Mouse (Mus musculus) gastrocnemius, postnatal 10 days (tissue): ENCODE data around the gene Rxfp4. TPM values are rescaled to one million over a fixed set of nuclear protein-coding genes. Genes with fewer than 3 reads are reported as not detected.

Experiments
- DNase-seq: peaks from one replicate; pipeline ENCODE4 v3.0.0; 2021; ENCODE audit warnings: mixed read lengths
- long read RNA-seq, 2 experiments: library from polyadenylated mRNA; stranded (forward); transcript quantifications; one replicate each; pipeline ENCODE4 v2.0.0; 2021
- total RNA-seq, 2 experiments: library from RNA; stranded (reverse); gene quantifications; 2 replicates each; pipeline ENCODE4 v1.2.3; 2021

Gene Rxfp4
- total RNA-seq: not detected
- long read RNA-seq, experiment 1: 0 reads
- long read RNA-seq, experiment 2: 0 reads

DNA sequence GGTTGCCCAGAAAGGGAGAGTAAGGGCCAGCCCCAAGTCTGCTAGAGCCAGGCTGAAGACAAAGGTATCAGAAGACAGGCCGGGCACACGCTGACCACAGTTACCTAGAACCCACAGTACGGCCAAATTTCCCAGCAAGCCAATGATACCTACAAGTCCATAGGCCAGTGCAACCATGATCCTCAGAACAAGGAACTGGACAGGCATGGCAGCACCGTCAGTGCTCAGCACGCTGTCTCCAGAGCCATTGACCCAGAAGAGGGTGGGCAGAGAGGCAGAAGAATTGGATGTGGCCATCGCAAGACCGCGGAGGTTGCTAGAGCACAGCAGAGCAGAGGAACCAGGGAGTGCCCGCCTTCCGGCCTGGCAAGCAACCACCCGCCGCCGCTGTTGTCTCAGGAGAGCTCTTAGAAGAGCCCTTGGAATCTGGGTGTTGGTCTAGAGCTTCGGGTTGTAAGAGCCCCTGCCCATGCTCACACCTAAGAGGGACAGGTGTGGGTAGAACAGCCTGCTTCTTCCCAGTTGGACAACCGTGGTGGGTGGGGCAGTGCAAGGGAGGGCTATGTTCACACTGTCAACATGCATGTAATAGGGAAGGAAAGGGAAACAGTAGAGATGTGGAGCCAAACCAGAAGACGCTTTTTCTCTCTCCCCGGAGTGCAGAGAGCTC is at the start of gene Rxfp4:
Rxfp4 (minus strand) TSS at position 297 of the 670 bp plus-strand sequence.
- DNase-seq: no peak

GRCm38 (mm10) chr3:88701222-88701621 is 48.3 kb upstream of the Rxfp4 start:
- DNase-seq: no peak

DNA sequence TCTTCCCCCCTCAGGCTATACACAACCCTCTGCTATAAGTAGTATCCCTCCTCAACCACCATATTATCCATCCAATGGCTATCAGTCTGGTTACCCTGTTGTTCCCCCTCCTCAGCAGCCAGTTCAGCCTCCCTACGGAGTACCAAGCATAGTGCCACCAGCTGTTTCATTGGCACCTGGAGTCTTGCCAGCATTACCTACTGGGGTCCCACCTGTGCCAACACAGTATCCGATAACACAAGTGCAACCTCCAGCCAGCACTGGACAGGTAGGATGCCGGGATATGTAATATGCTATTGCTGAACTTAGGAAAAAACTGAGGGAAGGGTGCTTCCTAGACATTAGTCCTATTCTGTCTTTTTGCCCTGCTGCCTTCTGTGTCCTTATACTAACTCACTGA is 47.3 kb upstream of the Rxfp4 start:
- DNase-seq: no peak

GRCm38 (mm10) chr3:88698834-88699233 is 45.9 kb upstream of the Rxfp4 start:
- no peak for DNase-seq

GRCm38 (mm10) chr3:88698051-88698450 is 45.1 kb upstream of the Rxfp4 start:
- no peak for DNase-seq

- no peak for DNase-seq
These were observed 42.6 kb upstream of the Rxfp4 start for GRCm38 (mm10) chr3:88695545-88695944.

- DNase-seq: no peak
These were observed 36.1 kb upstream of the Rxfp4 start for GRCm38 (mm10) chr3:88689079-88689478.

GRCm38 (mm10) chr3:88686734-88687611 is 34.0 kb upstream of the Rxfp4 start:
- DNase-seq: no peak

DNA sequence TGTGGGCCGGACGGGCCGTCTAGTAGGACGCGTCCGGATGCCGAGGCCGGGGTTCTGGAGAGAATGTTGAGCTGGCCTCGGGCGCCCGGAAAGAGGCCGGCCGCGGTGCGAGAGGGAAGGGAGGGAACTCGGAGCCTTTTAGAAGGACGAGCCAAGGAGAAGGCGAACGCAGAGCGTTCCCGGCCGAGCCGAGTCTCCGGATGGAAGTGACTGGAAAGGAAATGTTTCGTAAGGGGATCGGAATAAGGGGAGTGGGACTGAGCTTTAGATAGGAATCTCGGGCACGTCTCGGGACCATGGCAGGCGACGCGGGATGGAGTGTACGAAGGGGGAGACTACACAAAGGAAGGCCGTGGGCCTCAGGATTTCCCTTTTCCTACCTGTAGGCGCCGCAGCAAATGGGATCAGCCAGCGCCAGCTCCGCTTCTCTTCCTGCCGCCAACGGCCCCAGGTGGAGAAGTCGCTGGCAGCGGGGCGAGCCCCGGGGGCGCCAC is 33.1 kb upstream of the Rxfp4 start:
- peak; percentile 25 for DNase-seq

DNA sequence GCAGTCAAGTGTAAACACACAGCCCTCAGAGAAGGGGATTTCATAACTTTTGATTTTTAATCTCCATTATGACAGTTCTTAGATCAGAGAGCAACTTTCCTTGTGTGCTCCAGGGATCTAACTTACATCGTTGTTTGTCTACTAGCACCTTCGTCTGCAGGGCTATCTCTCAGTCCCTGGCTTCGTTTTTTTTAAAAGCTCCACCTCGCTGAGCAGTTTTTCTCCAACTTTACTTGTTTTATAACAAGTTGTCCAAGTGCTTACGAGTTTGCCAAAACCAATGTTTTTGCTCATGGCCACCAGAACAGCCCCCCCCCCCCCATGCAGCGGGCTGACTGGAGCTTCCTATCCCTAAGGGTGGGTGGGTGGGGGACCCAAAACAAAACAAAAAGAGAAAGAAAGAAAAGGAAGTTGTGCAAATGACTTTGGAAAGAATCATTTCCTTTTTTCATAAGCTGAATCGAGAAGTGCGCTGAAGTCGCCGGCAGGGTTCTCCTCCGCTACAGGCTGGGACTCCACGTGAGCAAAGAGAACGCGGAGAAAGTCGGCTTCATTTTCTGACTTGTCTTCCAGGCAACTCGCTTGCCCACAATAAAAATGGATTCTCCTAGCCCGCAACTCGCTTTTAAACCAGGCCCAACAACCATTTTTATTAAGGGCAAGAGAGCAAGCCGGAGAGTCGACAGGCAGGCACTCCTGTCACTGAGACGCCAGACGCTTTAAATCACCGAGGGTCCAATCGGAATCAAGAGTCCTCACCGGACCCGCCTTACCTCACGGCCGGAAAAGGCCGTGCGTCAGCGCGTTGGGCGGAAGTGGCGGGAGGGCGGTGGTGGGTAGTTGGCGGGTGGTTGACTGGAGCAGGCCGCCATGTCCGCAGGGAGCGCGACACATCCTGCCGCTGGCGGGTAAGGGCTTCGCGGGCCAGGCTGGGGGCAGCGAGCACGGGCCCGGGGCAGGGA is 32.3 kb upstream of the Rxfp4 start, which contains the start of gene Khdc4:
Khdc4 (plus strand) TSS at position 824 of the 962 bp plus-strand sequence.
- peak; percentile 92 for DNase-seq

DNA sequence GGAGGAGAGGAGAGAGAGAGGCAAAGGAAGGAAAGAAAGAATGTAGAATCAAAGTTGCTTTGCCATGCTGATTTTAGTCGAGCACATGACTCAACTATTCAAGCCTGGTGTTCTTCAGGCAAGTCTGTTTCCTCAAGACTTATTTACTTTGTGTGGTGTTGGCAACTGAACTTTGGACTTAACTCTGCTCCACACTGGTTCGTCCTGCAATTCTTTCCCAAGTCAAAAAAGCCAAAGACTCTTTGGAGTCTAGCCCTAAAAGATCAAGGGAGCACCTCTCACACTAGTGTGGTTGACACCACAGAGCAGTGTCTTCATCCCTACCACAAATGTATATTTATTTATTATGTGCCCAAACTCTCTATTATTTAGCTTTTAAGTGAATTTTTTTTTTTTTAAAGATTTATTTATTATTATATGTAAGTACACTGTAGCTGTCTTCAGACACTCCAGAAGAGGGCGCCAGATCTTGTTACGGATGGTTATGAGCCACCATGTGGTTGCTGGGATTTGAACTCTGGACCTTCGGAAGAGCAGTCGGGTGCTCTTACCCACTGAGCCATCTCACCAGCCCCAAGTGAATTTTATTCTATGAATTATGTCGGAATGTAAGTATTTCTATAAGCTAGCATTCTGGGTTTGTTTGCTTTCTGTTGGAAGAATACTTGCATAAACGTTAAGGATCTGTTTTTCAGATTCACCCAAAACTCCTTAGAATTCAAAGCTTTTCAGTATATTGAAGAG is 31.5 kb upstream of the Rxfp4 start:
- DNase-seq: no peak

DNA sequence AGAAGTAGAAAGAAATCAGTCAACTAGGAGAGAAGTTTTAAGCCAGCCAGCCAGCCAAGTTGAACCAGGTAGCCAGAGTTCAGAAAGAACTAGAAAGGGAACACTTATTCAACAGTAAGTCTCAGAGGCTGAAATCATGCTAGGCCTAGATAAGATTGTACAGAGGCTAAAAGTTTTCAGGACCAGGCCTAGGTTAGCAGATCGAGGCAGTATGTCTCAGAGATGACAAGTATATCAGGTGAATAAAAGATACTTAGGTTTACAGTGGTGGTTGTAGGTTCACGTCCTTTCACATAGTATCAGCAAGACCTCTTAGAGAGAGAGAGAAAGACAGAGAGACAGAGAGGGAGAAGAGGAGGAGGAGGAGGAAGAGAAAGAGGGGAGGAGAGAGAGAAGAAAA is 30.9 kb upstream of the Rxfp4 start:
- no peak for DNase-seq

GRCm38 (mm10) chr3:88677399-88677798 is 24.5 kb upstream of the Rxfp4 start:
- peak; percentile 75 for DNase-seq

GRCm38 (mm10) chr3:88664095-88664494 is 11.2 kb upstream of the Rxfp4 start:
- DNase-seq: no peak

DNA sequence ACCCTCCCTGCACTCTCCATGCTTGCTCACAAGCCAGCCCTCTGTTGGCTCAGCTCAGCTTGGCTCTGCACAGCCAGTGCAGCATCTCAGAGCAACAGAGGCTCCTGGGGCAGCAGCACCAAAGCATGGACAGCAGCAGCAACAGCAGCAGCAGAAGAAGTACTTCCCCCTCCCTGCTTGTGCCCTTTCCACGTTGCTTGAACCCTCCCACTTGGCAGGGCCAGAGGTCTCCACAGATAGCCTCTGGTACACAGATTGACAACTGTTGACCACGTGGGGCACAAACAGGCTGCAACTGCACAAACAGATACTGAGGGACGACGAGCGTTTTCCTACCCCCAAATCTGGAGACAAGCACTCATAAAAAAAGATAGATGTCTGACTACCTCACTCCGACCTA is 6.9 kb upstream of the Rxfp4 start:
- DNase-seq: no peak

GRCm38 (mm10) chr3:88658441-88659127 is 5.6 kb upstream of the Rxfp4 start:
- DNase-seq: no peak

DNA sequence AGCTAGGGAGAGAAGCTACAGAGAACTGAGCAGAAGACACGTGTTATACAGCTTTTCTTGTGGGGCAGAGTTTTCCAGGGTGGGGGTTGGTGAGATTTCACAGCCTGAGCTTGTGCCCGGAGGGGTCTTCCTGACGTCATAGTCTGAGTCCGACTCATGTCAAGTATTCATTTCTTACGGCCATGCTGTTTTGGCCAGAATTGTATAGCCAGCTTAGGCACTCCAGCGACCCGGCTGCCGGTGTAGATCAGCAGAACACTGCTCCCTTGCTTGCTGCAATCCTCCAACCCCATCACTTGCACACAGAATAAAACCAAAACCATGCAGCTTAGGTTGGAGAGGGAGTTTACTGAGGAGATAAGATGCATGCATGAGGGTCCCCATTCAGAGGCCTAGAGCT is 2.7 kb upstream of the Rxfp4 start:
- no peak for DNase-seq

DNA sequence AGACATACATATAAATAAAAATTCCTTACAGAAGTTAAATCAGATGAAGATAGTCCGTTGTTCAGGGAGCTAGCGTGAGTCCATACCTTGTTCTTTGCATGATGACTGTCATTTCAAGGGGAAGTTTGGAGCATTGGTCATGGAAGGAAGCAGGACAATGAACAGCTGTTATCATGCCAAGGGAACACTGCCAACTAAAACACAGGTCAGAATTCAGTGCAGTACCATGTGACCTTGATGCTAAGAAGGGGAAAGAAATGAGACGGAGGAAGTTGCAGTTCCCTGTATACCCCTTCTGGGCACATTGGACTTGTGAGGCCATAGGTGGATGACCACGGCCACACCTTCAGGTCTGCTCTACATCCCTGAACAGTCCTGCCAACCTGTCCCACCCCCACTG is 1.7 kb upstream of the Rxfp4 start:
- no peak for DNase-seq

DNA sequence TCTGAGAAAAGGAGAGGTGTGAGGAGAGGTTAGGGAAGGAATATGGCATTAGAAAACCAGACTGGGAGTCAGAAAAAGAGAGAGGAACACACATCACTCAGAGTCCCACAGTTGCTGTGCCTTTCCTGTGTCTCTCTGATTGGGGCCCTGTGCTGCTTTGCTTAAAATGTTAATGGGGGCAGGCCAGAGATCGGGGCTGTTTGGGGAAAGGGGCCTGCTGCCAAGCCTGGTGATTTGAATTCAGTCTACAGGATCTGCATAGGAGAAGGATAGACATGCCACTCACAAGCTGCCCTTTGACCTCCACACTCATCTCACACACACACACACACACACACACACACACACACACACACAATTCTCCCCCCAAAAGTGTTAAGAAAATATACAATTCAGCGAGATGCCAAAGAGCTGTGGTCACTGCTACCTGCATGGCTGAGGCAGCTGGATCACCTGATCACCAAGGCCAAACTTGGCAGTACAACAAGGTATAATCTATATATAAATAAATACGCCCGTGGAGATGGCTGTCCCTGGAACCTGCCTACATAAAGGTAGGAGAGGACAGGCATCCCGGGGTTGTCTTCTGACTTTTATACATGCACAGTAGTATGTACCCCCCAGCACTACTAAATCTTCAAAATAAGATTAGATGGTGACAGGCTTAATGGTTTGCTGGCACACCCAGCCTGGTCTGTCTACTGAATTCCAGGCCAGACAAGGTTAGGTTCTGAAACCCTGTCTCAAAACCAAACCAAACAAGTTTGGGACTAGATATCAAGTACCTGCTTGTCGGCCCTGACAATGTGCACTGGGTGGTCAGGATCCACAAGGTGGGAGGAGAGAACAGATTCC is 801 bp upstream of the Rxfp4 start:
- DNase-seq: no peak
